Comparison of ENCODE assay signal across 15 mouse cellular contexts in genomic region chr6:52962600-52963429, GRCm38 (mm10).
A peak's percentile ranks its signal among the peaks of the same experiment; 100 is the strongest.
DNase-seq lines count a peak whose midpoint lies in the region; ATAC-seq lines count a peak whose summit lies in the region.
"Had no signal": no experiment of that assay in that cellular context is flagged by ENCODE, and none has a peak within 500 bp of the region (broad histone marks: within the 10 kb centered on the region; RNA-seq: fewer than 3 reads in every experiment).

No protein-coding gene starts in this region.

- no peaks in the 10 kb centered on the region for H3K36me3 ChIP-seq in heart, embryonic 12.5 days
- H3K36me3 ChIP-seq in intestine, embryonic 16.5 days (ENCODE audit: control insufficient read depth, insufficient read depth, low read length): no peaks in the 10 kb centered on the region
- H3K36me3 ChIP-seq: G1E; hindbrain, embryonic 10.5 days had no signal

- H3K9me3 ChIP-seq in heart, embryonic 12.5 days (replicated peaks): no peaks in the 10 kb centered on the region
- H3K9me3 ChIP-seq in intestine, embryonic 16.5 days (ENCODE audit: control insufficient read depth, low read length): no peaks in the 10 kb centered on the region
- H3K9me3 ChIP-seq: G1E; hindbrain, embryonic 10.5 days had no signal

- no peak for ATAC-seq in heart, embryonic 12.5 days (ENCODE audit: insufficient number of reproducible peaks, low FRiP score)
- peak; percentile 61 for ATAC-seq in intestine, embryonic 16.5 days
- ATAC-seq: forebrain, postnatal 0 days had no signal

- H3K9ac ChIP-seq in heart, embryonic 12.5 days: no peak overlapping the region
- no peak overlapping the region for H3K9ac ChIP-seq in intestine, embryonic 16.5 days (ENCODE audit: low read depth, low read length)
- H3K9ac ChIP-seq: forebrain, postnatal 0 days had no signal

- peak overlapping the region; percentile 77 for H3K27ac ChIP-seq in heart, embryonic 12.5 days (ENCODE audit: poor library complexity, severe bottlenecking)
- peak overlapping the region; percentile 65 for H3K27ac ChIP-seq in intestine, embryonic 16.5 days (ENCODE audit: low read length)
- H3K27ac ChIP-seq: hindbrain, embryonic 10.5 days; left cerebral cortex, adult 2 months had no signal

- intact Hi-C loops in heart, postnatal 25 days (cut with DNase I): no loop called here

- peak overlapping the region; percentile 21; the same call in 1 of the 2 replicates for H3K4me2 ChIP-seq in heart, embryonic 12.5 days
- no peak overlapping the region for H3K4me2 ChIP-seq in intestine, embryonic 16.5 days (ENCODE audit: low read depth, low read length)

- WGBS in heart, embryonic 12.5 days: 63% methylated on average over 4 of the region's 4 CpGs
- 44% methylated on average over 4 of the region's 4 CpGs for WGBS in intestine, embryonic 16.5 days

- no peak overlapping the region for H3K4me3 ChIP-seq in heart, embryonic 12.5 days
- H3K4me3 ChIP-seq in intestine, embryonic 16.5 days (ENCODE audit: low read length): no peak overlapping the region
- H3K4me3 ChIP-seq: hindbrain, embryonic 10.5 days; left cerebral cortex, adult 2 months had no signal

- DNase-seq in heart, postnatal 25 days (ENCODE audit: low spot score): no peak
- DNase-seq in testis, postnatal 10 days (ENCODE audit: low spot score): peak; percentile 48
- no peak for DNase-seq in testis, postnatal 14 days (ENCODE audit: low spot score)
- no peak for DNase-seq in MN1 (ENCODE audit: low spot score)
- no peak for DNase-seq in right cerebral cortex, adult 2 months (ENCODE audit: low spot score in 2 of 2)
- DNase-seq in layer of hippocampus, adult 9-10 months (ENCODE audit: low spot score): no peak
- DNase-seq: adrenal gland, adult 2 months; forebrain, postnatal 0 days; lung, postnatal 10 days; spleen, adult 18-20 months had no signal

- H3K4me1 ChIP-seq in heart, embryonic 12.5 days (replicated peaks): peaks cover 71% of the 10 kb centered on the region
- peaks cover 17% of the 10 kb centered on the region for H3K4me1 ChIP-seq in intestine, embryonic 16.5 days (ENCODE audit: control insufficient read depth, insufficient read depth, low read length)

- H3K27me3 ChIP-seq in heart, embryonic 12.5 days (replicated peaks): no peaks in the 10 kb centered on the region
- H3K27me3 ChIP-seq in intestine, embryonic 16.5 days (replicated peaks; ENCODE audit: control insufficient read depth, insufficient read depth, low read length): no peaks in the 10 kb centered on the region
